Mouse (Mus musculus) MEL (cell line): Measurements from ENCODE around the gene Lin37.

Source experiments
- JUND ChIP-seq: IDR thresholded peaks from 2 replicates; pipeline ENCODE4 v1.6.1; 2011; ENCODE audit warnings: low read depth, mild to moderate bottlenecking, improper control_type of control experiment, low read length
- MAFK ChIP-seq: IDR thresholded peaks from 2 replicates; pipeline ENCODE4 v1.6.1; 2011; ENCODE audit warnings: low read depth, mild to moderate bottlenecking, low read length, improper control_type of control experiment, borderline replicate concordance
- MEF2A ChIP-seq: IDR thresholded peaks from 2 replicates; pipeline ENCODE4 v1.6.1; 2014; ENCODE audit warnings: low read depth, mild to moderate bottlenecking, inconsistent platforms, low read length, improper control_type of control experiment; ENCODE audit not compliant: poor library complexity, insufficient replicate concordance, severe bottlenecking; ENCODE audit errors: extremely low read depth
- TBP ChIP-seq: IDR thresholded peaks from 2 replicates; pipeline ENCODE4 v1.8.0; 2011; ENCODE audit warnings: low read depth, low read length, improper control_type of control experiment

DNA sequence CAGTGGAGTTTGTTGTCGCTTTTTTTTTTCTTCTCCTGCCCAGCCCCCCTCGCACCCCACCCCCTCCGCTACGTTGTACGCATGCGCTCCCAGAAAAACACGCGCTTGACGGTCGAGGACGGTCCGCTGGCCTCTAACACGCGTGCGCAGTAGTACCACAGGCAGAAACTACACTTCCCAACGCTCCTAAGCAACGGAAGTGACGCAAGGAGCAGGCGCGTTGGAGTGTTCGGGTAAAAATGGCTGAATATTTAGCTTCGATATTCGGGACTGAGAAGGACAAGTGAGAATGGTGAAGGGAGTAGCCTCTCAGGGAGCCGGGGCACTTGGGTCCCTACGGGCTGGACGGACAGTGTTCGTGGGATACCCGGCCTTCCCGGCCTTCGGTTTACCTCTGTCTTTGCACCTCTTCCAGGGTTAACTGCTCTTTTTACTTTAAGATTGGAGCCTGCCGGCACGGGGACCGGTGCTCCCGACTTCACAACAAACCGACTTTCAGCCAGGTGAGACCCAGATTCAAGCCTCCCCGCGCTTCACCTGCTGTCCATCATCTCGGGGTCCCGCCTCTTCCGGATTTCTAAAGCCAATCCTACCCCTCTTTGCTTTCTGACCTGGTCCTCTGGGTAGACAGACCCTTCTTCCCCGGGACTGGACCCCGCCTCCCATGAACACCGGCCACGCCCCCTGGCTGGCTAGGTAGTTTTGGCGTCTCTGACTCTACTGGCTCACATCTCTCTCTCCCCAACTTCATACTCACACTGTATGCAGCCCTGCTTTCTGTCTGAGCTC, 3.7 kb upstream of the Lin37 start, which contains the start of the genes U2af1l4, Gm49396 and Psenen:
- TF ChIP-seq JUND (no peak), MAFK (no peak), TBP (no peak), MEF2A (no peak)
